19 mouse cellular contexts compared by ENCODE assay signal in genomic region chr19:60997784-60998183, GRCm38 (mm10).
A peak's percentile ranks its signal among the peaks of the same experiment; 100 is the strongest.
DNase-seq lines count a peak whose midpoint lies in the region; ATAC-seq and TF ChIP-seq lines count a peak whose summit lies in the region.
"Had no signal": no experiment of that assay in that cellular context is flagged by ENCODE, and none has a peak within 500 bp of the region (broad histone marks: within the 10 kb centered on the region; RNA-seq: fewer than 3 reads in every experiment).

No protein-coding gene starts in this region.

- intact Hi-C loops in gastrocnemius, adult 2 months (cut with DNase I), result no loop called here
- intact Hi-C loops in gastrocnemius, postnatal 36 days (cut with DNase I), result no loop called here
- intact Hi-C loops in left cerebral cortex, postnatal 4 days (cut with DNase I), result no loop called here

- 79% methylated on average over 4 of the region's 4 CpGs for WGBS in kidney, embryonic 15.5 days
- WGBS in heart, embryonic 10.5 days, result 77% methylated on average over 4 of the region's 4 CpGs

- H3K27ac ChIP-seq in gastrocnemius, adult 2 months, result peak overlapping the region; percentile 49
- H3K27ac ChIP-seq in kidney, embryonic 15.5 days, result no peak overlapping the region
- H3K27ac ChIP-seq in heart, embryonic 10.5 days, result peak overlapping the region; percentile 29
- H3K27ac ChIP-seq: embryonic facial prominence, embryonic 13.5 days; hindbrain, embryonic 13.5 days; left cerebral cortex, adult 2 months; limb, embryonic 12.5 days; stomach, embryonic 15.5 days had no signal

- TF ChIP-seq CTCF in gastrocnemius, adult 2 months (IDR thresholded peaks at IDR 0.05), result no peak

- H3K27me3 ChIP-seq in kidney, embryonic 15.5 days, result no peaks in the 10 kb centered on the region
- H3K27me3 ChIP-seq in heart, embryonic 10.5 days (ENCODE audit: insufficient read depth, poor library complexity, severe bottlenecking), result no peaks in the 10 kb centered on the region
- H3K27me3 ChIP-seq: embryonic facial prominence, embryonic 13.5 days; hindbrain, embryonic 13.5 days; limb, embryonic 12.5 days; stomach, embryonic 15.5 days had no signal

- H3K9me3 ChIP-seq in kidney, embryonic 15.5 days (replicated peaks), result no peaks in the 10 kb centered on the region
- no peaks in the 10 kb centered on the region for H3K9me3 ChIP-seq in heart, embryonic 10.5 days
- H3K9me3 ChIP-seq: embryonic facial prominence, embryonic 13.5 days; hindbrain, embryonic 13.5 days; limb, embryonic 12.5 days; stomach, embryonic 15.5 days had no signal

- H3K4me3 ChIP-seq in gastrocnemius, adult 2 months, result no peak overlapping the region
- no peak overlapping the region for H3K4me3 ChIP-seq in kidney, embryonic 15.5 days (replicated peaks)
- H3K4me3 ChIP-seq in heart, embryonic 10.5 days, result no peak overlapping the region
- H3K4me3 ChIP-seq: embryonic facial prominence, embryonic 13.5 days; hindbrain, embryonic 13.5 days; left cerebral cortex, adult 2 months; limb, embryonic 12.5 days; stomach, embryonic 15.5 days had no signal

- ATAC-seq in kidney, embryonic 15.5 days (replicated peaks; ENCODE audit: low FRiP score), result no peak
- ATAC-seq: forebrain, postnatal 0 days had no signal

- DNase-seq in gastrocnemius, adult 2 months, result peak; percentile 36
- DNase-seq in gastrocnemius, postnatal 36 days, result no peak
- DNase-seq in kidney, adult 9 months, result peak; percentile 35
- DNase-seq in heart, embryonic 10.5 days (ENCODE audit: low spot score), result no peak
- peak; percentile 8 to 22 for DNase-seq in kidney, postnatal 36 days
- DNase-seq in urinary bladder, adult 2 months (ENCODE audit: low spot score), result no peak
- DNase-seq in left cerebral cortex, postnatal 4 days, result no peak
- DNase-seq: cerebellum, adult 9-11 months; forebrain, postnatal 0 days; lung, postnatal 10 days; midbrain, embryonic 14.5 days; retina, postnatal 1 day; thymus, adult 2 months had no signal

- H3K4me2 ChIP-seq in kidney, embryonic 15.5 days, result no peak overlapping the region
- H3K4me2 ChIP-seq: embryonic facial prominence, embryonic 13.5 days; hindbrain, embryonic 13.5 days; limb, embryonic 12.5 days; stomach, embryonic 15.5 days had no signal

- no peaks in the 10 kb centered on the region for H3K4me1 ChIP-seq in kidney, embryonic 15.5 days
- peaks cover 25% of the 10 kb centered on the region for H3K4me1 ChIP-seq in heart, embryonic 10.5 days
- H3K4me1 ChIP-seq: embryonic facial prominence, embryonic 13.5 days; hindbrain, embryonic 13.5 days; limb, embryonic 12.5 days; stomach, embryonic 15.5 days had no signal

- no peak overlapping the region for H3K9ac ChIP-seq in kidney, embryonic 15.5 days
- H3K9ac ChIP-seq: embryonic facial prominence, embryonic 13.5 days; forebrain, postnatal 0 days; hindbrain, embryonic 13.5 days; limb, embryonic 12.5 days; stomach, embryonic 15.5 days had no signal

- no peaks in the 10 kb centered on the region for H3K36me3 ChIP-seq in kidney, embryonic 15.5 days
- no peaks in the 10 kb centered on the region for H3K36me3 ChIP-seq in heart, embryonic 10.5 days
- H3K36me3 ChIP-seq: embryonic facial prominence, embryonic 13.5 days; hindbrain, embryonic 13.5 days; limb, embryonic 12.5 days; stomach, embryonic 15.5 days had no signal

Comparison
In these comparisons a context has a peak if more than half of its experiments do, and no peak if none do; other contexts are left out.
1. DNase-seq: peak in gastrocnemius, adult 2 months (single experiment), kidney, adult 9 months (single experiment) and kidney, postnatal 36 days (2 of 2); none in gastrocnemius, postnatal 36 days (0 of 2), heart, embryonic 10.5 days (single experiment), urinary bladder, adult 2 months (single experiment) and left cerebral cortex, postnatal 4 days (single experiment).